Mouse (Mus musculus) thymus, adult 2 months (tissue): ENCODE measurements around the gene Got1. TPM values are rescaled to one million over a fixed set of nuclear protein-coding genes. Genes with fewer than 3 reads are reported as not detected.

Experiments
- DNase-seq: peaks from one replicate; pipeline ENCODE4 v3.0.0; 2021
- H3K27ac ChIP-seq: fragments of 200-500 bp; 2 replicates; pipeline ENCODE4 v1.5.1; 2012; ENCODE audit warnings: low read length, control low read depth; ENCODE audit not compliant: control insufficient read depth, insufficient read depth
- H3K27me3 ChIP-seq: fragments of 200-500 bp; 2 replicates; pipeline ENCODE4 v1.6.1; 2012; ENCODE audit warnings: mild to moderate bottlenecking, low read length, moderate library complexity, mixed read lengths; ENCODE audit not compliant: control insufficient read depth, insufficient read depth
- H3K36me3 ChIP-seq: fragments of 200-500 bp; 2 replicates; pipeline ENCODE4 v1.6.1; 2012; ENCODE audit warnings: mild to moderate bottlenecking, low read length, moderate library complexity; ENCODE audit not compliant: control insufficient read depth, insufficient read depth
- H3K4me1 ChIP-seq: fragments of 200-500 bp; replicated peaks from 2 replicates; pipeline ENCODE4 v1.6.1; 2012; ENCODE audit warnings: low read length; ENCODE audit not compliant: control insufficient read depth, insufficient read depth
- H3K4me3 ChIP-seq: fragments of 200-500 bp; 2 replicates; pipeline ENCODE4 v1.5.1; 2012; ENCODE audit warnings: mild to moderate bottlenecking, low read length, control low read depth, moderate library complexity; ENCODE audit not compliant: control insufficient read depth, insufficient read depth
- CTCF ChIP-seq: fragments of 200-500 bp; IDR thresholded peaks from 2 replicates; pipeline ENCODE4 v1.5.1; 2012; ENCODE audit warnings: mild to moderate bottlenecking, control low read depth, low read length, moderate library complexity, borderline replicate concordance; ENCODE audit not compliant: control insufficient read depth, poor library complexity, insufficient read depth; ENCODE audit errors: extremely low read depth
- POLR2A ChIP-seq: fragments of 200-500 bp; IDR thresholded peaks from 2 replicates; pipeline ENCODE4 v1.6.1; 2012; ENCODE audit warnings: mild to moderate bottlenecking, low read length, control low read depth, moderate library complexity; ENCODE audit not compliant: control insufficient read depth, poor library complexity, insufficient read depth; ENCODE audit errors: extremely low read depth
- WGBS: fragments of 180-500 bp; shearing (Covaris S2); methylation state at CpG from one replicate; pipeline ENCODE4 v1.1.7; 2018; 5-methylcytosine and 5-hydroxymethylcytosine counted together
- polyA plus RNA-seq: library from polyadenylated mRNA; depleted of rRNA; stranded (reverse); fragments of >200 nt; gene quantifications from 2 replicates; pipeline ENCODE4 v1.2.3, GENCODE M21; 2012

Gene Got1
- polyA plus RNA-seq, 1 experiment = 41.4 TPM

GRCm38 (mm10) chr19:43530197-43530770, 5.9 kb upstream of the Got1 start:
- peak; percentile 53 for DNase-seq
- WGBS = 2% methylated on average over 13 of the region's 13 CpGs
- H3K36me3 ChIP-seq = no peaks in the 10 kb centered on the region
- no peak overlapping the region for H3K4me3 ChIP-seq
- no peaks in the 10 kb centered on the region for H3K27me3 ChIP-seq
- TF ChIP-seq POLR2A (no peak), CTCF (peak; percentile 60; the same call in 1 of the 2 replicates)
- H3K27ac ChIP-seq = no peak overlapping the region
- H3K4me1 ChIP-seq = peaks cover 10% of the 10 kb centered on the region

GRCm38 (mm10) chr19:43528056-43528587, 3.7 kb upstream of the Got1 start:
- 95% methylated on average over 8 of the region's 8 CpGs for WGBS
- H3K4me3 ChIP-seq = no peak overlapping the region
- DNase-seq = no peak
- H3K27ac ChIP-seq = no peak overlapping the region
- no peaks in the 10 kb centered on the region for H3K27me3 ChIP-seq
- TF ChIP-seq CTCF = no peak
- TF ChIP-seq POLR2A = no peak
- peaks cover 22% of the 10 kb centered on the region for H3K4me1 ChIP-seq
- no peaks in the 10 kb centered on the region for H3K36me3 ChIP-seq

GRCm38 (mm10) chr19:43527131-43527530, 2.7 kb upstream of the Got1 start:
- TF ChIP-seq CTCF (no peak), POLR2A (no peak)
- H3K4me3 ChIP-seq = no peak overlapping the region
- no peak overlapping the region for H3K27ac ChIP-seq
- peak; percentile 5 for DNase-seq
- no peaks in the 10 kb centered on the region for H3K36me3 ChIP-seq
- no peaks in the 10 kb centered on the region for H3K27me3 ChIP-seq
- H3K4me1 ChIP-seq = peaks cover 22% of the 10 kb centered on the region
- 33% methylated on average over 11 of the region's 11 CpGs for WGBS

GRCm38 (mm10) chr19:43526025-43526424, 1.6 kb upstream of the Got1 start:
- DNase-seq = no peak
- Histone ChIP-seq H3K27me3 (no peaks in the 10 kb centered on the region), H3K36me3 (no peaks in the 10 kb centered on the region), H3K4me1 (peaks cover 17% of the 10 kb centered on the region), H3K27ac (no peak overlapping the region), H3K4me3 (no peak overlapping the region)
- TF ChIP-seq CTCF (no peak), POLR2A (no peak)
- 97% methylated on average over 9 of the region's 9 CpGs for WGBS

- peaks cover 20% of the 10 kb centered on the region for H3K4me1 ChIP-seq
- TF ChIP-seq POLR2A (no peak), CTCF (no peak)
Observed at GRCm38 (mm10) chr19:43525566-43525965, 1.2 kb upstream of the Got1 start.

GRCm38 (mm10) chr19:43525104-43525482, 688 bp upstream of the Got1 start:
- no peak overlapping the region for H3K27ac ChIP-seq
- WGBS = 9% methylated on average over 10 of the region's 10 CpGs
- H3K27me3 ChIP-seq = no peaks in the 10 kb centered on the region
- DNase-seq = no peak
- H3K4me3 ChIP-seq = peak overlapping the region; percentile 59
- no peaks in the 10 kb centered on the region for H3K36me3 ChIP-seq
- TF ChIP-seq CTCF = no peak
- no peak for TF ChIP-seq POLR2A
- peaks cover 20% of the 10 kb centered on the region for H3K4me1 ChIP-seq

More at GRCm38 (mm10) chr19:43525566-43525965, 1.2 kb upstream of the Got1 start:
- DNase-seq = no peak
- no peaks in the 10 kb centered on the region for H3K36me3 ChIP-seq
- H3K27ac ChIP-seq = no peak overlapping the region
- H3K27me3 ChIP-seq = no peaks in the 10 kb centered on the region
- H3K4me3 ChIP-seq = no peak overlapping the region
- 93% methylated on average over 7 of the region's 7 CpGs for WGBS
